Mouse (Mus musculus): ENCODE data around the gene Krt86.
"Not testable (repeated sequence)": the region's sequence is repeated elsewhere in the genome, so short reads cannot be mapped to it uniquely, and the experiment has no call there.

The Krt86 gene

GRCm38 (mm10) chr15:101493713-101494112 lies 20.4 kb downstream of the Krt86 start:
- DNase-seq, result no peak

- DNase-seq, result no peak
Measured at GRCm38 (mm10) chr15:101494203-101494602, 20.9 kb downstream of the Krt86 start.

- no peak for DNase-seq
Measured at GRCm38 (mm10) chr15:101495266-101495665, 22.0 kb downstream of the Krt86 start.

GRCm38 (mm10) chr15:101497181-101497580 lies 23.9 kb downstream of the Krt86 start:
- DNase-seq, result no peak

GRCm38 (mm10) chr15:101506896-101507758 lies 33.8 kb downstream of the Krt86 start:
- DNase-seq, result no peak

GRCm38 (mm10) chr15:101508247-101508646 lies 35.0 kb downstream of the Krt86 start:
- no peak for DNase-seq

DNA sequence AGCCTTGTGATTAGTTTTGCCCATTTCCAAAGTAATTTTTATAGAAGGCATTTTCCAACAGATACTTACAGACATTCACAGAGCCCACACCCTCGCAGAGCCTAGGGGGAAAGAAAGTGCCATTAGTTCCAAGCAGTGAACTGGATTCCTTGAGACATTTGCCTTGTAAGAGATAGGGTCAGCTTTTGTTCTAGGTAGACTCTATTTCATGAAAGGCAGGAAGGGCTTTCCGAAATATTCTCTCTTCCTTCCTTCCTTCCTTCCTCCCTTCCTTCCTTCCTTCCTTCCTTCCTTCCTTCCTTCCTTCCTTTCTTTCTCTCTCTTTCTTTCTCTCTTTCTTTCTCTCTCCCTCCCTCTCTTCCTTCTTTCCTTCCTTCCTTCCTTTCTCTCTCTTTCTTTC lies 43.9 kb downstream of the Krt86 start, which contains the start of gene Gm49425:
Gene Gm49425 (minus strand): TSS at position 101 of the 400 bp plus-strand sequence.
- not testable (repeated sequence) for DNase-seq

GRCm38 (mm10) chr15:101519792-101520191 lies 46.5 kb downstream of the Krt86 start:
- peak; percentile 40 for DNase-seq

- DNase-seq, result no peak
Measured at GRCm38 (mm10) chr15:101522556-101523232, 49.4 kb downstream of the Krt86 start.
